Mouse (Mus musculus) C2C12 (cell line): ENCODE data around the gene C1qtnf3.

Experiments
- CEBPB ChIP-seq: IDR thresholded peaks from one replicate; pipeline ENCODE4 v1.6.1; 2011; ENCODE audit warnings: low read depth, mild to moderate bottlenecking, control low read depth, moderate library complexity
- CTCF ChIP-seq: IDR thresholded peaks from one replicate; pipeline ENCODE4 v1.5.1; 2011; ENCODE audit not compliant: control insufficient read depth, insufficient read depth, insufficient read length
- FOSL1 ChIP-seq: IDR thresholded peaks from one replicate; pipeline ENCODE4 v1.8.0; 2011; ENCODE audit warnings: mild to moderate bottlenecking, low read length; ENCODE audit not compliant: poor library complexity, insufficient read depth, severe bottlenecking
- MAX ChIP-seq: IDR thresholded peaks from one replicate; pipeline ENCODE4 v1.6.1; 2011; ENCODE audit warnings: mild to moderate bottlenecking, control low read depth
- MYOD1 ChIP-seq: IDR thresholded peaks from one replicate; pipeline ENCODE4 v1.6.1; 2011; ENCODE audit warnings: low read depth; ENCODE audit not compliant: control insufficient read depth, insufficient read length
- MYOG ChIP-seq: IDR thresholded peaks from one replicate; pipeline ENCODE4 v1.6.1; 2011; ENCODE audit not compliant: control insufficient read depth, insufficient read length; ENCODE audit errors: extremely low read depth
- USF1 ChIP-seq: IDR thresholded peaks from one replicate; pipeline ENCODE4 v1.6.1; 2011; ENCODE audit warnings: low read depth, mild to moderate bottlenecking, control low read depth, moderate library complexity

DNA sequence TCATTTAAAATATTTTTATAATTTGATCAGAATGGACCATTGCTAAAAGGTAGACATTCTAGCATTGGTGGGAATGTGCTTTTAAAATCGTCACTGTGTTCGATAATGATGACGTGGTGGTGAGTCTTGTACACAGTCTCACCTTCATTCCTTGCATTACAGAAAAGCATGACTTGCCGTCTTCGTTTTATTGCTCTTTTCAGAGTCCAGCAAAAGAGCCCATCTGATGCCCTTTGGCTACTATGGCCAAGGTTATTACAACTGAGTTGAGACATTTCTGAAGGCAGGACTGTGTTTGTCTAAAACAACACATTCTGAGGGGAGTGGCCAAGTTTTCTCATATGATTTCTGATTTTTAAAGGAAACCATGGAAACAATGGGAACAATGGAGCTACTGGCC is 8.1 kb downstream of the C1qtnf3 start:
- TF ChIP-seq FOSL1 = no peak
- TF ChIP-seq CTCF = no peak
- TF ChIP-seq MAX = no peak
- TF ChIP-seq USF1 = no peak
- TF ChIP-seq MYOD1 = no peak
- TF ChIP-seq CEBPB = no peak
- no peak for TF ChIP-seq MYOG
